Mouse (Mus musculus): Measurements from ENCODE around the gene Zkscan16.

The Zkscan16 gene

DNA sequence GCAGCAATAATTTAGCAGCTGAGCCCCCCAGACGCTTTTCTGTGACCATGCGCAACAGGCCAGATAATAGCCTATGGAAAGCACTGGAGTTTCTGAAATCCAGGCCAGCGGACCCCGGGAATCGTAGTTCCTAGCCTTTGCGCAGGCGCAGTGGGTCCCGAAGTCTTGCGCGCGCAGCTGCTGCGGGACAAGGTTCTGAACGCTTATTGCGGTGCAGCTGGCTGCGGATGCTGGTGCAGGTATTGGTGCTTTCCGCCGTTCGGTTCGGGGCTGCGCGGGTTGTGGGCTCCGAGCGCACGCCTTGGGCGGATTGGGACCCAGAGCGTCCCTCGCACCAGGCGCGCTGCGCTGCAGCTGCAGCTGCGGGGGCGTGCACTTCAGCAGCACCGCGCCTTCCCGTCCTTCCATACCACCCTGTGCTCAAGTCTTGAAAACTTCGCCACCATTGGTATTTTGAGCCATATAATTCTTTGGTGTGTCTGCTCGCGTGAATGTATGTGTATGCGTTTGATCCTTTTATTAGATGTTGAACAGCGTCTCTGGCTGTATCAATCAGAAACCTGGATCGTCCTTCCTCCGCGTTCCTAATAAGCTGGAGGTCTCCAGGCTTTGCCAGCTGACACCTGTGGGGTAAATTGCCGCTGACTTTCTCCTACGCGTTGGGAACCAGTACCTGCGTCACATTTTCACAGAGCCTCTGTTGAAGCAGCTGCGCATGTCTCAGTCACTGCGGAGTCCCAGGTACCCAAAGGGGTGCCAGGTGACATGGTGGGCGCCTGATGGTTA is at the start of gene Zkscan16:
Zkscan16 (plus strand) TSS at position 209 of the 786 bp plus-strand sequence.
- DNase-seq (ENCODE audit: low spot score): peak; percentile 16

DNA sequence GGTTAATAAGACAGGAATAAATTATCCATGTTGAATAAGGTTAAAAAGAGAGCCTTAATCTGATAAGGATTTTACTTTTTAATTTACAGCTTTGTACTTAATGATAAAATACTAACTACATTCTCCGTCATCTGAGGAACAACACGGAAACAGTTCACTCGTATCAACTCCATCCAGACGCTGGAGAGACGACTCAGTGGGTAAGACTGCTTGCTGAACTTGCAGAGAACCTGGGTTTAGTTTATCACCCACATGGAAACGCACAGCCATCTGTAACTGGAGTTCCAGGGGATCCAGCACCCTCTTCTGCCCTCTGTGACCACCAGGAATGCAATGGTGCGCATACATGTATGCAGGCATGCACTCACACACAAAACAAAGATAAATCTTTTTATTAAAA is 49.0 kb upstream of the Zkscan16 start:
- DNase-seq (ENCODE audit: low spot score): no peak

DNA sequence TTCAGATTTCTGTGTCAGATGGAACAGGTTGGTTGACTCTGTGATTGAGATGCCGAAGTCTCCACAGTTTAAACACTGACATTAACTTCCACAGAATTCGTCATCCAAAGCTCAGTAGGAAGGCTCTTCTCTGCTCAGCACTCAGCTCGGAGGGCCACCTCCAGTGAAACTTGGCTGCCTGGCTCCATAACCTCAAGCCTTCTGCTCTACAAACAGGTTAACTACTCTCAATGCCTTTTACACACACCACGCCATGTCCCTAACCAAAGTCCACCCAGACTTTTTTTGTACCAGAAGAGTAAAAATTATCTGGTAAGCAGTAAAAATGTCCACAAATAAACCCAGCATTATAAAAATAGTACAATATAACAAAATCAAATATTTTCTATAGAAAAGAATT is 46.0 kb upstream of the Zkscan16 start:
- no peak for DNase-seq (ENCODE audit: low spot score)

DNA sequence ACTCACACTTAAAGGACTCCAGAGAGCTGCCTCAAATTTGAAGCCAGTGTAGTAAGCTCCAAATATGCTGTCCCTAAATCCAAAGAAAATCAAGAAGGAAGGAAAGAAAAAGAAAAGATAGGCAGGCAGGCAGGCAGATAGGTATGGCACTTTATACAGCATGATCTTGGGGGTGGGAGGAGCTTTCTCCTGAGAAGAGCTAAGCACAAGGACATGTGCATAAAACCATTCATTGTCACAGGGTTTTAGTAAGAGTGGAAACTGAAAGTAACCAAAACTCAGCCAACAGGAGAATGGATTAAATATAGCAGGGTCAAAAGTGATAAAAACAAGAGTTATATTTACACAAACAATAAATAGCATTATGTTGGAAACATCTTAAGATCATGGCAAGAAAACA is 45.1 kb upstream of the Zkscan16 start:
- no peak for DNase-seq (ENCODE audit: low spot score)

DNA sequence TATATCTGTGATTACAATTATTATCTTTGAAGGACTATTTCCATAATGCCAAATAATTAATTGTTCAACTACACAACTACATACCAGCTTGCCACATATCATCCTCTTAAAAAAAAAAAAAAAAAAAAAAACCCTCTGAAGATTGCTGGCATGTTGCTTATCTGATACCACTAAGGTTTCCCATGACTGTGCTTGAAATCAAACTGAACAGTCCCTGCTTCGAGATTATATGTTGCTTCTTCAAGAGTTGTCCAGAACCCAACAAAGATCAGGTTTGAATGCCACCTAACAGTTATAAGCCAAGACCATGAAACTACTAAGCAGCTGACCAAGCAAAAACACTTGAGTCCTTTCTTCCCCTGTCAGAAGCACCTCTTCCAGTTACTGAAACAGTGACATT is 36.0 kb upstream of the Zkscan16 start:
- no peak for DNase-seq (ENCODE audit: low spot score)

DNA sequence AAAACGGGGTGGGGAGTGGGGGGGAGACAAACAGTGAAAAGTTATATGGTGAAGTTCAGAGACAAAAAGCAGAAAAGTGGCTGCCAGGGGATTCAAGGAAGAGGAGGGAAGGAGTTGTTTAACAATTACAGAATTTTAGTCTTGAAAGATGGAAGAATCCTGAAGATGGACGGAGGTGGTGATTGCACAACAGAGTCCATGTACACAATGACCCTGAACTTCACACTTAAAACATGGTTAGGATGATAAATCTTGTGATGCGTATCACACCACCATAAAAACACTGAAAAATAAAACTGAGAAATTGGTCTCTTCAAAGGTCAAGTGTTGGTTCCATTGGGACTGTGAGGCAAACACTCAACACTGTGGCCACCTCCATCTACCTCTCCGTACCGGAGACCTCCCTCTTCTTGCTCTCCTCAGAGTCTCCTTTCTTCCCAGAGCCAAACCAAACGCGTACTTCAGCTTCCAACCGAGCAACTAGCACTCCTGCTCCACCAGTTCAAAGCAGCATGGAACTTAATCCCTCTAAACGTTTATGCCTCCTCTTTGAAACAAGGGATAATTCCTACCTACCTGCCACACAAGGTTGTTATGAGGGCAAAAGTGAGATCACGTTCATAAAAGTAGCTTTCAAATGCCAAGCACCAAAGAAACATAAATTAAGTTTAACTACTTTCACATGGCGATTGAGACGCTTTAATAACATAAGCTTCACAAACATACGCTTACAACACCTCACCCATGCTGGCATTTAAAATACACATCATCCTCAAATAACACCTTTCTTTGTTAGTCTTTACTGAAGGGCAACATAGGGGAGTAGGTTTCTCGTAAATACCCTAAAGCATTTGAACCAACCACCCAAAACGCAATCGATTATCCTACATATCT is 33.0 kb upstream of the Zkscan16 start:
- no peak for DNase-seq (ENCODE audit: low spot score)

DNA sequence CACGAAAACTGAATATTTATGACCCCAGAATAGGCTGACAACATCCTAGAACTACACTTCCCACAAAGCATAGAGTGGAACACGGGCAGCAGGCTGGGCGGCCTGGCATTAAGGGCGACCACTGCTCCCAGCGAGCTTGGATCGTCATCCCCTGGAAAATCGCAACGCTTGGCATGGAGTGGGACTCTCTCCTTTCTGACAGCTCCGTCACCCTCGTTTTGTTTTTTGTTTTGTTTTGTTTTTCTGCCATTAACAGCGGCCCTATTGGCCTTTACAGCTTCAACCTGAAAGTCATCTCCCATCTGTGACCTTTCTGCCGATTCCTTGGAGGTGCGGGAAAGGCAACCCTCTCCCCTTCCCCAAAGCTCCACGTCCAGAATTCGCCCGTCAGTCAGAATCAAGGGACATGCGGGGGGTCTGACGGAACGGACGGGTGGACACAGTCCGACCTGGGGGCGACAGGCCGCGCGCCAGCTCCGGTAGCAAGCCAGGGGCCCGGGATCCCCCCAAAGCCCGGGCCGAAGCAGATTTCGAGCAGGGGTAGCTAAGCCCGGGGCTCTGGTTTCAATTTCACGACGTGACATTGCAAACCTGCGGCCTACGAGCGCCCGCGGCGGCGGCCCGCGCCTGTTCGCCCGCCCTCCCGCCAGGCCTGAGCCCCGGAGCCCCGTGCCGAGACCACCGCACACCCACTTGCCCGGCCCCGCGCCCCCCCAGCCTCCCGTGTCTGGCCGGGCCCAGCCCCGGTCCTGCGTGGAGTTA is 32.2 kb upstream of the Zkscan16 start:
- DNase-seq (ENCODE audit: low spot score): no peak

DNA sequence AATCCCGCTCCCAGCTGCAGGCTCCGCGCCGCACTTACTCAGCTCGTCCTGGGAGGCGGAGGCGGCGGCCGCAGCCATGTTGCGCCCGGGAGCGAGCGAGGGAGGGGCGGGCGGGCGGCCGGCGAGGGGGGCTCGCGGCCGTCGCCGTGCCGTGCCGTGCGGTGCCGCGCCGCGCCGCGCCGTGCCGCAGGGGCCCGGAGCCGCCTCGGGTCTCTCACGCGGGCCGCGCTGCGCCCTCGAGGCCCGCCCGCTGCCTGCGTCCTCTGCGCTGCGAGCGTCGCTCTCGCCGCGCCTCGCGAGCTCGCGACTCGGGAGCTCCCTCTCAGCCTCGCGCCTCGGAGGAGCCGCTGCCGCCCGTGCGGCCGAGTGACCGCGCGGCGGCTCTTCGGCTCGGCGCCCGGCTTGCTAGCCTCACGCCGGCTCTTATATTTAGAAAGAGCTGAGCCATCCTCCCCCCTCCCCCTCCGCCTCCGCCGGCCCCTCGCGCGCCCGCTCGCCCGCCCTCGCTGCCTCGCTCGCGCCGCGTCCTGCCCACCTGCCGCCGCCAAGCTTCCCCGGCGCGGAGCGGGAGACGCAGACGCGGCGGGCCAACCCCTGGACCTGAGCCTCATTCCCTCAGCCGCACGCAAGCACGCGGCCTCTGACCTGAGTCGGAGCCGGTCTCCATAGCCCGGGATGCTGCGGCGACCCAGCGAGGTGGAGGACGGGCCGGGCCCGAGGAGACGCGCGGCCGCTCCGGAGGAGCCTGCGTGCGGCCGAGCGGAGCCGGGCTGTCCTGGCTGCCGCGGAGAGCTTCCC is 31.4 kb upstream of the Zkscan16 start:
- no peak for DNase-seq (ENCODE audit: low spot score)

DNA sequence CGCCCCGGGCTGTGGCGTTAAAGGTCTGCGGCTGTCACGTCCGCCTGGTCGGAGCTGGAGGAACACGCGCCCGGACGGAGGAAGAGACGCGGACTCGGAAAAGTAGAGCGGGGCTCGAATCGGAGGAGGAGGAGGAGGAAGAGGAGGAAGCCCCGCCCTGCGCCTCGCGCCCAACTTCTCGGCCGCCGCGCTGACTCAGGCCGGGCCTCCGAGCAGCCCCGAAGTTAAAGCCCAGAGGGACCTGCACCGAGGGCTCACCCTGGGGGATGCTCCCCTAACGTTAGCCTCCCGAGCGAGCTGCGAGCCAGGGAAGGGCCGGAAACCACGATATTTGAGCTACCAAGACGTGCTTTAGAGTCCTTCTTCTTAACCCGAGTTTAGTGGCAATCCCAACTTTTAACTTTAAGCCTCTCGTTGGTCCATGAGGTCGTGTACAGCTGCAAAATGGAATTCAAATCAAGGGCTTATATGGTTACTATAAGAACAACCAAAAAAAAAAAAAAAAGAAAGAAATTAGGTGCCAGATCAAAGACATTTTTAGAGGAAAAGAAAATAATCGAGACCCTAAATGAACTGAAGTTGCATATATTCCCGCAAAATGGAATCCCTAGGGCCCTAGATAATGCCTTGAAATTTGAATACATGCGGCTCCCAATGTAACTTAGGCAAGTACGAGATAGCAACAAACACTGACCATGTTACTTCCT is 30.6 kb upstream of the Zkscan16 start, which contains the start of gene Ecpas:
Ecpas (minus strand) TSS at position 121 of the 707 bp plus-strand sequence.
- peak; percentile 79 for DNase-seq (ENCODE audit: low spot score)

DNA sequence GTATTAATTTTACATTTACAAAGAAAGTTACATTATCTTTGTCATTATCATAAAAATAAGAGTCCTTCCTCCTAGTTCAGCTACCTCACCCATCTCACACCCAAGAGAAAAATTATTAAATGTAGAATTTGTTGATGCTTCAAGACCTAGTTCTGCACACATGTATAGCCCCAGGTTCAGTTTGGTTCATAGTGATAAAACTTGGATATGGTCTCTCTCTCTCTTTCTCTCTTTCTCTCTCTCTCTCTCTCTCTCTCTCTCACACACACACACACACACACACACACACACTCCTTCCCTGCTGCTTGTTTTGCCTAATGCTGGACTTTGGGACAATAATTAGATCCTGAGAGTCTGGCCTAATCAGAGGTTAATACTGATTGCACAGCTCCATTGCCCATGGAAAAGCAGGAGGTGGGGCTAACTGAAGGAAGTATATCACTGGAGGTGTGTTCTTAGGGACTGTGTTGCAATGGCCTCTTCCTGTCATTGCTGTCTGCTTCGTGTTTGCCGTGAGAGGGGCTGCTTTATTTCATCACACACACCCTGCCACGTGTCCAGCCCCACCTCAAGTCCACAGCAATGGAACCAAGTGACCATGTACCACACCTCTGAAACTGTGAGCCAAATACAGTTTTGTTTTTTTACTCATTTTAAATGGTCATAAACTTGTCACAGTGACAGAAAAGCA is 29.9 kb upstream of the Zkscan16 start:
- DNase-seq (ENCODE audit: low spot score): peak; percentile 34

DNA sequence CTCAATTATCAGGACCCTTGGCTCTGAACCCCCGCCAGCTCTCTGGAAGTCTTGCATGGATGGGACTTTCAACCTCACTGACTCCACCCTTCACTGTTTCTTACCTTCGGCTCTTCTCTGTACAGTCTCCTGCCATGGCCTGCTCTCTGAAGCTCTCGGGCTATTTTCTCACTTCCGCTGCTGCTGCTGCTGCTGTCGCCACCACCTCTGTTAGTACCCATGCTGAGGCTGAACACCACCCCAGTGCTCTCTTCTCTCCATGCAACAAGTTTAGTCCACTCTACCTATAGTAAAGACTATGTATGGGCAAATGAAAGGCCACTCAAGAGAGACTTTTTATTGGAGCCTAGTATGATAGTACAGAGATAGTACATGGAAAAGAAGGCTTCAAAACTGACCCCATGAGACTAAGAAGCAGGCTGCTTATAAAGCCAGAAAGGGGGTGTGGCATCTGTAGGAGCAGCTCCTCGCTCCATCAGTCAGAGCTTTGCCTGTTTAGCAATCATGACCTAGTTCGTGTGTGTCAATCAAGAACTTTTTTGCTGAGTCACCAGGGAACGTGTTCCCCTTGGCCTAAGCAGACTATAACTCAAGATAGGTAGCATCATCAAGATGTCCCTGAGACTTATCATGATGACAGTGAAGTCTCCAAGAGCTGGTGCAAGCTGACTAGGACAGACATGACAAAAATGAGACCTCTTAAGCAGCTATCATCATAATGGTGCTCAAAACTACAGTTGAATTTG is 28.2 kb upstream of the Zkscan16 start:
- peak; percentile 41 for DNase-seq (ENCODE audit: low spot score)

DNA sequence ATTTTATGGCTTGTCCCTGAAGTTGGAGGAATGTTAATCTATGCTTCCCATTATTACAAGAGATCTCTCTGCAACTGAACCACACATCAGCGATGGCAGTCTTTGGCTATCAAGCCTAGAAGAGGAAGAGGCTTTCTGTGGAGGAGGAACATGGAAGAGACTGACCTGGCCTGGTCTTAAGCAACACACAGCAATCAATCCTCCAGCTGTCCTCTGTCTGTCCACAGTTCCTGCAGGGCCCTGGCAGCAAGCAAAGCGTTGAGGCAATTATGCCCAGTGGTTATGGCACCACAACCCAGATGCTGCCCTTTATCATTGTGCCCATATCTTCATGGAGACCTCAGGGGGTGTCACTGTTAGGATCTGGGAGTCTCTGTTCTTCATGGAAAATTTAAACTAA is 19.5 kb upstream of the Zkscan16 start:
- DNase-seq (ENCODE audit: low spot score): no peak

DNA sequence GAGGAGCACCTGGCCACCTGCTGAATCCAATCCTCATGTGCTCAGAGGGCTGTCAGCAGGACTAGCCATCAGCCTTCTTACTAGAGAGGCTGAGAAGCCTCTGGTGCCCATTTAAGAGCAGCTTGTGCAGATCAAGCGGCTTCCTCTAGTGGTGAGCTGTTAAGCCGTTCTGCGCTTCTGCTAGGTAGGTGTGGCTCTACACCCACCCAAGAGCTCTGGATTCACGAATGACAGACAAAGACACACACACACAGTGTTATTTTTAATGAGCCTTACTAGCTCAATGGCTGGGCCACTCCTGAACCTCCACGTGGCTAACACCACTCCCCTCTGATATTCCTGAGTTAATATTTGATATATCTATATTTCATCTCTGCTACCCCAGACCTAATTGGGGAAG is 17.8 kb upstream of the Zkscan16 start:
- no peak for DNase-seq (ENCODE audit: low spot score)

DNA sequence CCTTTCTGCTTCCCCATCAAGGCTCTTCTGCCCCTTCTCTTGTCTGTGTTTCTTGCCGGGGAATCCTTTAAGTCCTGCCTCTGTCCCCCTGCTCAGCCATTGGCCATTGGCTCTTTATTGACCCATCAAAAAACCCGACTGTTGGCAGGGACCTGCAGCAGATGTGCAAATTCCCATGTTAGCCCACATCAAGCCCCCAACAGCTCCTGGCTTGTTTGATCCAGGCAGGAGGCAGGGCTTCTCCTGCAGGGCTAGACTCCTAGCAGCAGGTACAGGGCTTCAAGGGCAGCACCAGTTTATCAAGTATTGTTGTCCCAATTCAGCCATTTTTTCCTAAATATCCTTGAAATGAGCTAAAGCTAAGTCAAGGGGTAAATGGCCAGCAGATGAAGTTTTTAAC is 17.3 kb upstream of the Zkscan16 start:
- DNase-seq (ENCODE audit: low spot score): no peak

DNA sequence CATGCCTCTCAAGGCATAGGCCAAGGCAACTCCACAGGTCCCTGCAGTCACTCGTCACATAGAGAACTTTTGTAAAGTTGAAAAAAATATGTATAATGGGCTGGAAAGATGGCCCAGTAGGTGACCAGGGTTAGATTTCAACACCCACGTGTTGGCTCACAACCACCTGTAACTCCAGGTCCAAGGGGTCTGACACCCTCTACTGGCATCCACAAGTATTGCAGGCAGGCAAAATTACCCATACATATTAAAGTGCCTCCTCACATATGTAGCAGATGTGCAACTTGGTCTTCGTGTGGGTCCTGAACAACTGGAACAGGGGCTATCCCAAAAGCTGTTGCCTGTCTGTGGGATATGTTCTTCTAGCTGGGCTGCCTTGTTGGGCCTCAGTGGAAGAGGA is 15.8 kb upstream of the Zkscan16 start:
- no peak for DNase-seq (ENCODE audit: low spot score)

DNA sequence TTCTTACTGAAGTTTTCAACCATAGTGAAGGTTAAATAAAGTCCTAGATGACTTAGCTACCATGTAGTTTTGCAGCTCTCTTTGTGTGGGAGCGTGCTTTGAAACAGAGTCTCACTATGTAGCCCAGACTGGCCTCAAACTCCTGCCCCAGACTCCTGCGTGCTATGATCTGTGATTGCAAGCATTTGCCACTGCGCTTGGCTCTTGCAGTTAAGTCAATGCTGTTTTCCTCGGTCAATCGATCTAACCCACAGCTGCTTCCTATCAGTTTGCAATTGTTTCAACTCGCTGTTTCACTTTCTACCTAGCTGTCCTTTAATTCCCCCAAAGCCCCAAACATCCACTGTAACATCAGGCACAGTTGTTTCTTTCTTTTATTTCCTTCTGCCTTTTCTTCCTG is 10.9 kb upstream of the Zkscan16 start:
- DNase-seq (ENCODE audit: low spot score): no peak

DNA sequence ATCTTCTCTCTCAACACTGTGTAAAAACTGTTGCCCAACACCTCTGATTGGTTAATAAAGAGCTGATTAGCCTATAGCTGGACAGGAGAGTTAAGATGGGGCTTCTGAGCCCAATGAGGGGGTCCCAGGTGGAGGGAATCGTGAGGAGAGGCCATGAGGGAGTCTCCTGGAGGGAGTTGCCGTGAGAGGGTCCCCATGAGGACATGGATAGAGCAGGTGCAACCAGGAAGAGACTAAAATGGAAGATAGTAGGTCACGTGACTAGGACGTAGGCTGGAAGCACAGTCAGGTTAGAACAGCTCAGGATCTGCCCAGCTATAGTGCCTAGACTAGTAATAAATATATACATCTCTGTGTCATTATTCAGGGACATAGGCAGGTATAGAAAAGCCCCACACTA is 9.1 kb upstream of the Zkscan16 start:
- no peak for DNase-seq (ENCODE audit: low spot score)

DNA sequence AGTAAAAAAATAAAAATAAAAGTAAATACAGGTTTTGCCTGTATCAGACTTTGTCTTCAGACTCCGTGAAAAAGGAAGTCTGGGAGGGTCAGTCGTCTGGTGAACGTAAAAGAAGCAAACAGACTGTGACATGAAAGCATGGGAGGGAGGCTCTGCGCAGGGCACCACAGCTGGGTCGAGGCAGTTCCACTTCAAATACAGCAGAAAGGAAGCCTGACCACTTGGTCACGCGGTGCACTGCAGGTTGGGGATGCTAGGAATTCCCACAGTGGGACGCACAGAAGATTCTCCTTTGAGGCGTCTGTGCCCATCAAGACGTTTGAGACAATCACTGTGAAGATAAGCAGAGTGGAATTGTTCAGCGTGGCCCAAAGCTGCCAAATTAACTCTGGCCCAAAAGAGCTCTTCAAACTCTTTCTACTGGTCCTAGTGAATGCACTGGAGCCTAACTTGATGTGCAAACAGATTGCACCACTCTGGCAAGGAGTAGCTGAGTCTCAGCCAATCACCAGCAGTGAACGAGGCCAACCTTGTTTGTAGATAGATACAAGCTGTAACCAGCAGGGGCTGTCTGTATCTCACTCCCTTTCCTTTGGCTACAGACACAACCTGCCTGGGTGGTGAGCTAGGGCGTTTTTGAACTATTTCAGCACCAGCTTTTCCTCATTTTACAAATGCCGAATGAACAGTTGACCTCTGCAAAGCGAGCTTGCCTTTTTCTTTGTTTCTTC is 8.5 kb upstream of the Zkscan16 start:
- DNase-seq (ENCODE audit: low spot score): no peak

DNA sequence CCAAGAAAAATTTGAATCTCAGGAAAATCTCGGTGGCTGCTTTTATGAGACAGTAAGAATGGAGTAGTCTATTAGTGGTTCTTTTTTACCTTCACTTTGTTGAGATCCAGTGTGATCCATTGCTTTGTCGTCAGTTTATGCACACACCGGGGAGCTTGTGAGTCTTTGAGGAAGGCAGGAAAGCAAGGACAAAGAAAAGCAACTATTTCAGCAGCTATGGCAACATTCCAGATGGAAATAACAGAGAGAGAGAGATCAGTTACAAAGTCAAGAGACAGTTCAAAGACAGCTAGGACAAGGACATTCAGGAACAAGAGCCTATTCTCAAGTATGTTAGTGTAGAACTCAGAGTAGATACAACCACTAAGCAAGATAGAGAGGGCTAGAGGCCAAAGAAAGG is 7.6 kb upstream of the Zkscan16 start:
- no peak for DNase-seq (ENCODE audit: low spot score)

Data from c-Kit-positive CD71-positive TER-119-positive erythroid progenitor cells, embryonic 14.5 days (primary cell).